Mouse (Mus musculus) mature B cell (primary cell): ENCODE data around the gene Reln.

Experiments used
- in situ Hi-C: fragments of 300-500 bp; cut with MboI; formaldehyde crosslinking; loops from 2 replicates; pipeline ENCODE4 v1.14.3; 2019

The Reln gene

GRCm38 (mm10) chr5:22007304-22008059 is 337.0 kb downstream of the Reln start:
- in situ Hi-C loops = no loop called here

GRCm38 (mm10) chr5:22003858-22004257 is 340.6 kb downstream of the Reln start:
- in situ Hi-C loops = no loop called here

- in situ Hi-C loops = loop anchor here (10.0 kb wide), 1 partner anchor 327 kb away; no protein-coding TSS in a partner anchor
Measured at GRCm38 (mm10) chr5:21987711-21988110, 356.8 kb downstream of the Reln start.

- in situ Hi-C loops = loop anchor here (10.0 kb wide), 1 partner anchor 328 kb away; no protein-coding TSS in a partner anchor
Measured at GRCm38 (mm10) chr5:21986311-21986710, 358.2 kb downstream of the Reln start.

- in situ Hi-C loops = loop anchor here (10.0 kb wide), 1 partner anchor 332 kb away; no protein-coding TSS in a partner anchor
Measured at GRCm38 (mm10) chr5:21983021-21983667, 361.4 kb downstream of the Reln start.

GRCm38 (mm10) chr5:21981216-21981615 is 363.3 kb downstream of the Reln start:
- in situ Hi-C loops = loop anchor here (10.0 kb wide), 1 partner anchor 334 kb away; no protein-coding TSS in a partner anchor

GRCm38 (mm10) chr5:21980544-21980943 is 364.0 kb downstream of the Reln start:
- in situ Hi-C loops = loop anchor here (10.0 kb wide), 1 partner anchor 334 kb away; no protein-coding TSS in a partner anchor

- in situ Hi-C loops = no loop called here
Measured at GRCm38 (mm10) chr5:21973266-21974010, 371.1 kb downstream of the Reln start.

GRCm38 (mm10) chr5:21961796-21962195 is 382.7 kb downstream of the Reln start:
- in situ Hi-C loops = no loop called here

- in situ Hi-C loops = no loop called here
Measured at GRCm38 (mm10) chr5:21960151-21960550, 384.4 kb downstream of the Reln start.

GRCm38 (mm10) chr5:21957586-21957985 is 386.9 kb downstream of the Reln start:
- in situ Hi-C loops = no loop called here

- in situ Hi-C loops = no loop called here
Measured at GRCm38 (mm10) chr5:21957061-21957460, 387.4 kb downstream of the Reln start.

- in situ Hi-C loops = no loop called here
Measured at GRCm38 (mm10) chr5:21949507-21949897, 395.0 kb downstream of the Reln start.

GRCm38 (mm10) chr5:21948736-21949506 is 395.6 kb downstream of the Reln start:
- in situ Hi-C loops = no loop called here

- in situ Hi-C loops = no loop called here
Measured at GRCm38 (mm10) chr5:21947610-21948381, 396.7 kb downstream of the Reln start.

- in situ Hi-C loops = no loop called here
Measured at GRCm38 (mm10) chr5:21944579-21944978, 399.9 kb downstream of the Reln start.

- in situ Hi-C loops = no loop called here
Measured at GRCm38 (mm10) chr5:21939405-21939804, 405.1 kb downstream of the Reln start.

GRCm38 (mm10) chr5:21938138-21938537 is 406.4 kb downstream of the Reln start:
- in situ Hi-C loops = no loop called here

GRCm38 (mm10) chr5:21936627-21937026 is 407.9 kb downstream of the Reln start:
- in situ Hi-C loops = no loop called here

GRCm38 (mm10) chr5:21936096-21936495 is 408.4 kb downstream of the Reln start:
- in situ Hi-C loops = no loop called here
